Mouse (Mus musculus) megakaryocyte progenitor cell, adult 5-6 weeks (primary cell): ENCODE measurements around the gene Ccng2. TPM values are rescaled to one million over a fixed set of nuclear protein-coding genes. Genes with fewer than 3 reads are reported as not detected.

Experiments
- ATAC-seq: replicated peaks from 2 replicates; pipeline ENCODE4 v1.8.0; 2016; ENCODE audit warnings: mild to moderate bottlenecking, moderate TSS enrichment, inconsistent platforms; ENCODE audit not compliant: poor library complexity
- total RNA-seq, 2 experiments: library from RNA; stranded (forward) in 1 of 2; stranded (reverse) in 1 of 2; fragments of 157-497, 149-512 nt in 1 of 2; fragments of 200-1000 nt in 1 of 2; gene quantifications; 2 replicates each; pipeline versions ENCODE4 v1.2.3 to v1.2.4; 2015 to 2017

Ccng2 gene
- total RNA-seq (2015) (31.9 and 37.7 TPM in 2 replicates), total RNA-seq (2017) (35.2 and 38.1 TPM in 2 replicates)

- peak; percentile 68 for ATAC-seq
Measured at GRCm38 (mm10) chr5:93266883-93267704, at the start of gene Ccng2. TSS of gene Ccng2 (plus strand) at chr5:93267257.

DNA sequence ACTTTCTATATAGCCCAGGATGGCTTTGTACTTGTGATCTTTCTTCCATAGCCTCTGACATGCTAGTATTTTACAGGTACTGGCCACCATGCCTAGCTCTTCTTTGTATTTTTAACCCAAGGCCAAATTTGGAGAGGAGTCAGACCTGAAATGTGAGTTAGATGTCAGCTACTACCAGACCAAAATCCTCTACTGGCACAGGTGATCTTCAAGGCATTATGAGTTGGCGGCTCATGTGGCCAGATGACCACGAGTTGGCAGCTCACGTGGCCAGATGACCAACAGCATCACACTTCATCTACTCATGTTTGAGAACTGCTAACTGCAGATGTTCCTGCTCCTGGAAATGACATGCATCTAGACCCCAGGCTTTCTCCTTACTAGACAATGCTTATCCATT lies 48.7 kb upstream of the Ccng2 start:
- ATAC-seq = no peak

DNA sequence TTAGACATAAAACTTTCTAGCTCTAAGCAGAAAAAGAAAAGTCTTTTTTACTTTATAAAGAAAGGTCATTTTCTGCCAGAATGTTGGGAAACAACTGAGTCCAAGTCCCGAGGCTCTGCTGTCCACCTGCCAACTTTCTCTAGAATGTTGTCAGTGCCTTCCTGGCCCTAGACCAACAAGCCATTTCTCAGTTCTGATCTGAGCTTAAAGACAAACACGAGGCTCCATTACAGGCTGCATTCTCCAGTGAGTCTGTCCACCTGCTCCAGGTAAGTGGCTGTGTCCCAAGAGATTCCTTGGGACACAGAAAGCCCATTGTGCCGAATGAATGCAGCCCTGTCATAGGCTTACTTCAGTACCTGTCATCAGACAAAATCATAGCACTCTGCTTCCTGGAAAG lies 45.4 kb upstream of the Ccng2 start:
- no peak for ATAC-seq

DNA sequence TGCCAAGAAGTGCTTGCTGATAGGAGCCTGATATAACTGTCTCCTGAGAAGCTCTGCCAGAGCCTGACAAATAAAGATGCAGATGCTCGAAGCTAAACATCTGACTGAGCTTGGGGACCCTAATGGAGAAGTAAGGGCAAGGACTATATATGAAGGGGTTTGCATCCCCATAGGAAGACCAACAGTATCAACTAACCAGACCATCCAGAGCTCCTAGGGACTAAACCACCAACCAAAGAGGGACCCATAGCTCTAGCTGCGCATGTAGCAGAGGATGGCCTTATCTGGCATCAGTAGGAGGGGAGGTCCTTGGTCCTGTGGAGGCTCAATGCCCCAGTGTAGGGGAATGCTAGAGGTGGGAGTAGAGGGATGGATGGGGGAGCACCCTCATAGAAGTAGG lies 42.5 kb upstream of the Ccng2 start:
- no peak for ATAC-seq

DNA sequence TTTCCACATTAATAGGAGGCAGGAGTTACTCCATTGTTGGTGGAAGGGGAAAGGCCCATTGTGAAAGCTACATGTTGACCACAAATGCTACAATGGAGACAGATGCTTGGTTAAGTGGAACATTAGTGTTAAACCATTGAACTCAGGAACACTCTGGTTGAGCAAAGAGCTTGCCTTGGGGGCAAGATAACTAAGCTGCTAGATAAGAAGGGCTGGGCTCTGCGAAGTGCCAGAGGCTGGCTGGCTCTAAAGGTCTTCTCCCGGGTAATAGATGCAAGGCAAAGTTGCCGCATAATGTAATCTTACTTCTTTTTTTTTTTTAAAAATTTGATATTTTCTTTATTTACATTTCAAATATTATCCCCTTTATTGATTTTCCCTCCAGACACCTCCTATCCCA lies 39.9 kb upstream of the Ccng2 start:
- peak; percentile 81 for ATAC-seq

- ATAC-seq = peak; percentile 46
Measured at GRCm38 (mm10) chr5:93229527-93229926, 37.5 kb upstream of the Ccng2 start.

- no peak for ATAC-seq
Measured at GRCm38 (mm10) chr5:93231721-93232120, 35.3 kb upstream of the Ccng2 start.

- no peak for ATAC-seq
Measured at GRCm38 (mm10) chr5:93232838-93233237, 34.2 kb upstream of the Ccng2 start.

- no peak for ATAC-seq
Measured at GRCm38 (mm10) chr5:93234130-93234529, 32.9 kb upstream of the Ccng2 start.

- no peak for ATAC-seq
Measured at GRCm38 (mm10) chr5:93234605-93235004, 32.5 kb upstream of the Ccng2 start.

GRCm38 (mm10) chr5:93235888-93236287 lies 31.2 kb upstream of the Ccng2 start:
- no peak for ATAC-seq

GRCm38 (mm10) chr5:93236541-93236940 lies 30.5 kb upstream of the Ccng2 start:
- no peak for ATAC-seq

DNA sequence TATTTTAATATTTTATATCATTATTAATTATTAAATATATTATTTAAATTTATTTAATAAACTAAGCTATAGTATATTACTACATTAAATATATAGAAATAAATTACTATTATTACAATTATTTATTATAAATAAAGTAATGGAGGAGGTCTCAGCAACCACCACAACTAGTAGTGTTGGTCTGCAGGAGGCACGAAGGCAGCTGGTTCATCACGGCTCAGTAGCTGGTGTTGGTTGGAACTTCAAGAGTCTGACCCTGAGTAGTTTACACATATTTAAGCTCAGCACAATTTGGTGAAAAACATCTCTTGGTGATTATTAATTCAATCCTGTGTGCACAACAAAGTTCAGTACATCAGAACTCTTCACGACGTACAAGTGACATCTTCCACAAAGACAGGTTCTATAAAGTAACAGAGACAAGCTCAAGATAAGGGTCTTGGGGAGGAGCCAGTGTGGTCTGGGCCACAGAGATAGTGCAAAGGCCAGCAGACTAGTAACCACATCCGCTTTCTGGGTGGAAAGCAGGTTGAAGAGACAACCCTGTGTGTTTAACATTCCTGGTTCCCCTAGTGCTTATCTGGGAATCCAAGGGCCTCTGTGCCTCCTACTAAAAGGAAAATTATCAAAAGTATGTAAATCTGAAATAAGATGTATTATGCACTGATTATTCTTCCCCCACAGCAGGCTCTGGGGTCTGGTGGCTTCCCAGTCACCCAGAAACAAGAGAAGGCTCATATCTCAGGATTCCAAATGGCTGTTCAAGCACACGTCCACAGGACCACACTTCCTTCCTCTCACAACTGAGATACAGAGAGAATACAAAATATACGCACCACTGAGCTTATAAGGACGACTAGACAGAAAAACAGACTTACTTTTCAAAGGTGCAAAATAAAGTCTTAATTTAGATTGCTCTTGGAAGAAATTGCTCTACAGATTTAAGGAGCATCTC lies 27.2 kb upstream of the Ccng2 start:
- ATAC-seq = peak; percentile 96

GRCm38 (mm10) chr5:93245280-93245679 lies 21.8 kb upstream of the Ccng2 start:
- ATAC-seq = no peak

DNA sequence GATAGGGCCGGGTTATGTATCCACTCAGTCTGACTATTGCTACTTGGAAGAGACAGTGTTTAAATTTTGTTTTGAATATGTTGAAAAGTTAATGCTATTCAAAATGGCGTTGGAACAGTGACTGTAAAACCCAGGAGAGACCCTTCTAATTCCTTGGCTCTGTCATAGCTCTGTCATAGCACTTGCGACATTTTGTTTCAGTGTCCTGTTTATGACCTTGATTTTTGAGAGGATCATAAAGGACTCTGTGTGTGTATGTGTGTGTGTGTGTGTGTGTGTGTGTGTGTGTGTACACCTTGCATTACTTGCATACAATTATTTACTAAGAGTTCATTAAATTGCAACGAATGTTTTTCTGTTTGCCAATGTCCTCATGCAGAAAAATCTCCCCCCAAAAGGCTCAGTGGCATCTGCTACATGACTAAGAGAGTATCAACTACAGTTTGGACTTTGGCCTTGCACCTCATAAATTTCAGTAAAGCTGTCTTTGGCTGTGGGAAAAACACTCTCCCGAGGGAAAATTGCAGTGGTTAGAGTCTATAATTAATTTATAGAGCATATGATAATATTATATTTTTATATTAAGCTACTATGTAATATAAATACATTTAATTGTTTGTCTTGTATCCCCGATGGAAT lies 17.0 kb upstream of the Ccng2 start:
- ATAC-seq = no peak

GRCm38 (mm10) chr5:93251001-93251760 lies 15.9 kb upstream of the Ccng2 start:
- no peak for ATAC-seq

- no peak for ATAC-seq
Measured at GRCm38 (mm10) chr5:93255759-93256265, 11.2 kb upstream of the Ccng2 start.

DNA sequence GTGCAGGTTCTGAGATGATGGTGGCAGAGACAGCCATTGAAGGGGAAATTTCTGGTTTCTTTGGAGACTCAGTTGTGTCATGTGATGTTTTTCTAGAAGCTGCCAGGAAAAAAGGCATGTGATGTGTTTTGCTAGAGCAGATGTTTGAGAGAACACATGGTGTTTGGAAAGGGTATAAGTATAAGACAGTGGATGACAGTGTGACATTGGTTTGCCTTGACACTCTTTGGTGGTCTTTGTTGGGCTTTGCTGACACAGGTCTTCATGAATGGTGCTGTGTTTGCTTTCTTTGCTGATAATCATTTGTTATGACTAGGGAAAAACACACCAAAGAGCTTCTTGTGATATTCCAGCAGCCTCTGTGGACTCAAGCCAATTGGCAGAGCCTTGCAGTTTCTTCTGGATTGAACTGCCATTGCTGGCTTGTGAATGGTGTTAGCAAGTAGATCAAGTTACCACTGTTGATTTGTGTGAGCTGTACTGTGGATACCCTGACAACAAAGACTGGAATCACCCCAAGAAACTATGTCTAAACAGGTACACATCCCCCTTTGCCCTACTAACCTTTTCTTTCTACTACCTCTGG lies 10.1 kb upstream of the Ccng2 start:
- no peak for ATAC-seq

GRCm38 (mm10) chr5:93259349-93259748 lies 7.7 kb upstream of the Ccng2 start:
- no peak for ATAC-seq

DNA sequence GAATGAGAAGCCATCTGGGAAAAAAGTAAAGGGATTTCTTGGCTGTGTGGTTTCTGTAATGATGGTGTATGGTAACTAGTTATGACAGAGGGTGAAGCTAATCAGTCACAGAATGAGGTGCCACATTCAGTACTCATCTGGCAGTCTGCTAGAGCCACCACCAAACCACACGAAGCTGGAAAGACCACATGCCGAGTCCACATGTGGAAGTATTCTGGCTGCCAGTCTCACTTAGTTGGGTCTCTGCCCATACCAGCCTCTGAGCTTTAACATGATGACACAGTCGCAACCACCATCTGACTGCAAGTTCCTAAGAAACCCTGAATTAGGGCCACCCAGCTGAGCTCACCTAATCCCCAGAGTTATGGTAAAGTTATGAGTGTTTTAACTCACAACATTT lies 6.1 kb upstream of the Ccng2 start:
- peak; percentile 26; the same call in 1 of the 2 replicates for ATAC-seq
